Mouse (Mus musculus) inflammation-experienced regulatory T-cells, adult 16 weeks (primary cell): ENCODE data around the gene Gm21976. TPM values are rescaled to one million over a fixed set of nuclear protein-coding genes. Genes with fewer than 3 reads are reported as not detected.

Experiments
- polyA plus RNA-seq: library from polyadenylated mRNA; unstranded; fragments of 100-300 nt; shearing (Covaris generic); gene quantifications from one replicate; pipeline ENCODE4 v1.2.1, GENCODE M21; 2017

The Gm21976 gene
- not detected for polyA plus RNA-seq

DNA sequence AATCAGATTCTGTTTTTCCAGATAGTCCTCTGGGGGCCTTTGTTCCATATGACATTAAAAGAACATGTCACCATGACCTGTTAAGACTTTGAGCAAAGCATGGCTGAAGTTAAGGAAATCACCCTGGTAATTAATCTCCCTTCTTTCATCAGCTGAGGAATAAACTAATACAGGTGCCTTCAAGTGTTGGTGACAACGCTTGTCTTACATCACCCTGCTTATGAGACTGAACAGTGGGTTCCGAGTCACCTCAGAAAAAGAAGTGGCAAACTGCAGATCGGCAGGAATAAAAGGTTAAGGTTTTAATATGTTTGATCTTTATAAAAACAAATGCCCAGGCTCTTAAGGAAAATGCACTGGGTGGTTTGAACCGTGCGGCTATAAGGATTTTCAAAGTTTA is at the start of gene Gm21976:
Gene Gm21976 (plus strand): TSS at position 202 of the 400 bp plus-strand sequence.

GRCm38 (mm10) chr13:98262636-98263457 is 16.8 kb upstream of the Gm21976 start, which contains the start of the genes Utp15 and Ankra2:
Utp15 (minus strand) TSS chr13:98263041.
Ankra2 (plus strand) TSS chr13:98263074.

DNA sequence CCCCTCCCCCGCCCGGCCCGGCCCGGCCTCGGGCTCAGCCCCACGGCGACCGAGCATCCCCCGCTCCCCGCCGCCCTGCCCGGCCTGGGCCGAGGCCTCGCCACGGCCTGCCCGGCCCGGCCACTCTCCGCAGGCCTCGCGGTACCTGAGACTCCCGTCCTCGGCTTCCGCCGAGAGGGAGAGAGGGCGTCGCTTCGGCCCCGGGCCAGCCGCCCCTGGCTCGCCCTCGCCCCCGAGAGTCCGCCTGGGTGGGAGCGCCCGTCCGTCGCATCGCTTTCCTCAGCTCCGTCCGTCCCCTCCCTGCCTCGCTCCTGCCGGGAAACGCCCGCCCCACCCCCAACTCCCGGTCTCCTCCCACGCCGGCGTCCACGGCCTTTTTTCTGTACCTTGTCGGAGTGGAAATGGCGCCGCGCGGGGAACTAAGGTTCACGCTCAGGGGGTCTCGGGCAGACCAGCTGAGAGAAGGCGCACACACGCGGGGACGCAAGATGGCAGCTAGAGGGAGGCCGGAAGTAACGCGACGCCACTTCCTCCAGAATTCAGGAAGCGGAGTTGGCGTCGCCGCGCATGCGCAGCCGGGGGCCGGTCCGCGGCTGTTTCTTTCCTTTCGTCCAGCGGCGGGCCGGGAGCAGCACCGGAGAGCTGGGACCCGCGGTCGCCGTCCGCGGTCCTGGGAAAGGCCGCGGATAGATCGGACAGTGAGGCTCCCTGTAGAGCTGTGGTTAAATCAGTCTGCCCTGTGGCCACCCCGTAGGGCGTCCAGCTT is 37.0 kb downstream of the Gm21976 start, which contains the start of gene Btf3:
Gene Btf3 (minus strand): TSS at position 527 of the 766 bp plus-strand sequence.

GRCm38 (mm10) chr13:98354090-98354801 is 74.6 kb downstream of the Gm21976 start, which contains the start of gene Foxd1:
Foxd1 (plus strand) TSS chr13:98354242.

Other genes with a start within 250 kb of the Gm21976 start
- not detected for gene Arhgef28, start 73.4 kb upstream of the Gm21976 start, polyA plus RNA-seq
- gene Utp15, start 16.8 kb upstream of the Gm21976 start, polyA plus RNA-seq, result 56.5 TPM
- gene Ankra2, start 16.8 kb upstream of the Gm21976 start, polyA plus RNA-seq, result 42.4 TPM
- gene Btf3, start 37.1 kb downstream of the Gm21976 start, polyA plus RNA-seq, result 583 TPM
- not detected for gene Foxd1, start 74.4 kb downstream of the Gm21976 start, polyA plus RNA-seq
- not detected for gene Gm10320, start 212.1 kb downstream of the Gm21976 start, polyA plus RNA-seq